Mouse (Mus musculus) T-helper 17 cell (primary cell): ENCODE data around the gene Brd7.

Experiments used
- in situ Hi-C, 2 experiments: fragments of 300-600 bp; cut with MboI, MseI; formaldehyde crosslinking; loops; 1 replicate in 1 of 2; 2 replicates in 1 of 2; pipeline ENCODE4 v1.15.1; 2025; ENCODE audit warnings: high pct_unique_total_duplicates in 2 of 2

Gene Brd7

DNA sequence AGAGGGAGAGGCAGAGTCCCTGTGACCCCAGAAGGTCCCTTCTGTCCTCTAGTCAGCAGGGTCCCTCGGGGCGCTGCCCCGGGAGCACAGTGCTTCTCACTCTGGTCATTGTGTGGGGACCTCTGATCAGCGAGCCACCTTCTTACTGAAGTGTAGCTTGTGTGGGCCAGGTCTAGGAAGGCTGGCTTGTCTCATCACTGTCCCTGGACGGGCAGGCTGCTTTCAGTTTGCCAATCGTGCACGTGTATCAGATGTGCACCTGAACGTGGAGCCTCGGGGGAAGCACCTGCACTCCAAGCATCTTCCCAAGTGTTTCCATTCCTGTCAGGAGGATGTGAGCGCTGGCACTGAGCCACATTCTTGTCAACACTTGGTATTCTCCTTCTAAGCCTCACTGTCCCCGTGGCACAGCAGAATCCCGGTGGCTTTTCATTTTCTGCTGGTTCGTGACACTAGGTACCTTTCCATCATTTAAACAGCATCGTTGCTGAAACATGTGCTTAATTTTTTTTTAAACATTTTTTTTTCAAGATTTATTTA lies 75.5 kb downstream of the Brd7 start:
- in situ Hi-C loops = no loop called here

DNA sequence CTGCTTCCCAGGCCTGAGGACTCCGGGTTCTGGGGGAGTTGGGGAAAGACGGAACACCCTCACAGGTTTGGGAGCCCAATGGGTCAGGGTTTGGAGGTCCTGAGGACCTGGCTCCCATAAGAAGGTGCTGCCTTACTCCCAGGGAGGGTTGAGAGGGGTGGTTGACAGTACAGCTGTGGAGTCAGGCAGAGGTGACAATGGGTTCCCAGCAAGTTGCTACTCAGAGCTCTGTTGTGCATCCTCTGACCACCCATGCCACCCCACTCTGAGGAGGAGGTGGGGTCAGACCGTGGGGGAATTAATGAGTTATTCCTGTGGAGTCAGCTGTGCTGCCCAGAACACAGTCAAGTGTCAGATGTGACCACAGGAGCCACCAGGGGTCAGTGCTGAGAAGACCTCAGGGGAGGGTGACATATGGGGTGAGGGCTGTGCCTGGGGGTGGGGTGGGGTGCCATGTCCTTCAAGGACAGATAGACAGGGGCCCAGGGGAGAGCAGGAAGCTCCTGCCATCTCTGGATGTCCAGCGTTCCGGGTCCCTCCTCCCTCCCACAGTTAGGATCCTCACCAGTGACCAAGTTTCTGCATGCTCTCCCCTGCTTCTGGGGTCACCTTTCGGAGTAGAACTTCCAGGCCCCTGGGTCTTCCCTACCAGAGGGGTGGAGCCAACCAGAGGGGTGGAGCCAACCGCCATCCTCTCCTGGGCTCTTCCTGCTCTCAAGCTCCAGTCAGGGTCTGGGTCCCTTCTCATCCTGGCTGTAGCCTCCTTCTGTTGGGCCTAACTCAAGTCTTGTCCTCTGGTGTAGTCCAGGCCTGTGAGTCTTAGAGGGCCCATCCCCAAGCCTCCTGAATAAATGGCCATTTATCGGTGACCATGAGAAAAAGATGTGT lies 76.3 kb downstream of the Brd7 start:
- in situ Hi-C loops = no loop called here

DNA sequence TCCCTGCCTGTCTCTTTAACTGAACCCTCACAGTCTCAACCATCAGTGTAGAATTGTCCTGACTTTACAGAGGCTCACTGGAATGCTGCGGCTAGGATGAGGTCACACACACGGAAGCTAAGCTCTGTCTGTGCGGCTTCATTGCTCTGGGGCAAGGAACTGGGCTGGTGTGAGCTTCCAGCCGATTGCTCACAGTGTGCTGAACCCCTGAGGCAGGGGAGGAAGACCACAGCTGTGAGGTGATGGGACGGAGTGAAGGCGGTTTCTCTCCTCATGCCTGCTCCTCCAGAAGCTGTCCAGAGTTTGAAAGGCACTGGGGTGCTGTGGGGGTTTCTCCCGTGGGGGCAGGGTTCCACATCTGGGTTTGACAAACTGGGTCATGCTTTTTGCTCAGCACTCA lies 77.3 kb downstream of the Brd7 start:
- in situ Hi-C loops = no loop called here

DNA sequence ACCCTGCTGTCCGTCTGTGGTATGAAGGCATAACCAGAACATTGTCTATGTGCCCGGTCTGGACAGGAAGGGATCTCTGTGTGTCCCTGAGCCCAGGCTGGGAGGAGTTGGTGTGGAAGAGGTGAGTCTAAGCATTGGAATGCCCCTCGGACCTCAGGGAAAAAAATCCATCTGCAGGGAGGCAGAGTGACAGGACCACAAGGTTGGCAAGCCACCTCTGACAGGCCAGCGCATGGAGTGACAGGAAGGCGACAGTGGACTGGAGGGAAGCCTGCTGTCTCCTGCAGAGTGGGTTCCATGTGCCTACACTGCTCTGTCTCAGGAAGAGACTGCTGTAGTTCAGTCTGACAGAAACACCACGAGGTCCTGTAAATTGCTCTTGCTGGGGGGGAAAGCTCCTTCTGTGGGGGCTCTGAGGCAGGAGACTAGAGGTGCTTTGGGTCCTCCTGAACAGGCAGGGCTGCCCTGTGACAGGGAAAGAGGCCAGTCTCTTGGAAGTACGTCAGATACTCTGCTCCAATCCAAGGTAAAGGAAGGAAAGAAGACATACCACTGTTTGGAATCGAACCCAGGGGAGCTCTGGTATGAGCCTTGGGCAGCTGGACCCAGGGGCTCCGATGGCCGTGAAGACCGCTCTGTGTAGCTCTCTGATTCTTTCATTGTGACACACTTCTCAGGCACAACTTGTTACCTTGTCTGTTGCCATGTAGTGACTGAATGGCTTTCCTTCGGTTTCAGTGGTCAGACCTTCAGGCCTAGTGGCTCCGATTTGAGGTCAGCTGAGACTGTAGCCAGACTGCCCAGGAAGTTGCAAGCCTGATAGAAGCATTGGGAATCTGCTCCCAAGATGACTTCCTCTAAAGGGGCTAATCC lies 78.5 kb downstream of the Brd7 start:
- in situ Hi-C loops = no loop called here

DNA sequence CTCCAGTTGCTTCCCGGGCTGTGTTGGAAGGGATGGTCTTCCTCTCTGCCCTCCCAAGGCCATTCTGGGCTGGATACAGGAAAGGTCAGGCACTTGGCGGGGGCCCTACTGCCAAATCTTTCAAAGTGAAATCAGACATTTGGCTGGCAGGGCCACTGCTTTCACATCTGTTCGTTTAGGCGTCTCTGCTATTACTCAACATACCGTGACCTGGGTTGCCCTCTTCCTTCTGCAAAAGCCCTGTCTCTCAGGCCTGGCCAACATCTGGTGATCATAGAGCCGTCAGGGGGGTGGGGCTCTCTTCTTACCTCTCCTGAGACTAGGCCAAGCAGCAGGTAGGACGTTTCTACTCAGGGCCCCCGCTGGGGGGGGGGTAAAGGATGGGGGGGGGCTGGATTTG lies 79.3 kb downstream of the Brd7 start:
- in situ Hi-C loops = no loop called here
